Mouse (Mus musculus) embryo, embryonic 10.5 days (tissue): Measurements from ENCODE around the gene Cables2.

ENCODE experiments used
- DNase-seq: peaks from one replicate; pipeline ENCODE4 v3.0.0-alpha.2; 2015; ENCODE audit warnings: low spot score

Gene Cables2

DNA sequence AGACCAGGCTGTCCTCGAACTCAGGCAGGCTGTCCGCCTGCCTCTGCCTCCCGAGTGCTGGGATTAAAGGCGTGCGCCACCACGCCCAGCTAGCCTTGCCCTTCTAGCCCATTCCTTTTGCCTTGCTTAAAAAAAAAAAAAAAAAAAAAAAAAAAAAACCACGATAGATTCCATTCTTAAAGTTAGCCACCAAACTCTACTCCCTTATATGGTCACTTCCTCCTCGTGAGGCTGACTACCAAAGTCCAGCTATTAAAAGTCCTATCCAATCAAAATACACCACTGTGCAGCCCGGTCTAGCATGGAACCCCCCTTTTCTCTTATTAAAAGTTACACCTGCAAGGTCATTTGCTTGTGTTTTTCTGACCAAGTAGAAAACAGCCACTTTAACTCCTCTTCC, 17.6 kb downstream of the Cables2 start:
- DNase-seq, result no peak

DNA sequence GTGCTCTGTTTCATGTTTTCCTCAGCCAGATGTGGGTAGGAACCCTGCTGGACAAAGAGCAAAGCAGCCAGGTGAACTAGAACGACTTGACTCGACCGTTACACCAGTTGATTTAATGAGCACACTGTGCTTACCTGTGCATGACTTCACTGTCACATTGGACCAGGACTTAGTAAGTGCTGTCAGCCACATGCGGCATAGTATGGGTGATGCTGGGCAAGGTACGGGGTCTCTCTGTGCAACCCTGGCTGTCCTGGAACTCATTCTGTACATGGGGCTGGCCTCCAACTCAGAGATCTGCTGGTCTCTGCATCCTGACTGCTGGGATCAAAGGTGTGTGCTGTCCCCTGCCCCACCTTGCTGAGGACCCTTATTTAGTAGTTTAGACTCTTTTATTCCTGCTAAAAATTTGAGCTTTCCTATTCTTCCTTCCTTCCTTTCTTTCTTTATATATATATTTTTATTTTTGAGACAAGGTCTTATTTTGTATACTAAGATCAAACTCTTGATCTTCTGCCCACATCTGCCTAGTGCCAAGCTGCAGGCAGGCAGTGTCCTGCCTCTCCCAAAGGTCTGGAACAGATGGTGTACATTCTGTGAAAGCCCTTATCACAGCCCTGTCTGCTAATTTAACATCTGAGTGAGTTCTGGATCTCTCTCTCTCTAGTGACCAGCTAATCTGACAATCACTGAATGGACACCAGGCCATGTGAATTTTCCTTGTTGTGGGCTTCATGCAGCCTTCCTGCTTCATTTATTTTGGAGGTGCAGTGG, 18.7 kb downstream of the Cables2 start:
- DNase-seq, result no peak

DNA sequence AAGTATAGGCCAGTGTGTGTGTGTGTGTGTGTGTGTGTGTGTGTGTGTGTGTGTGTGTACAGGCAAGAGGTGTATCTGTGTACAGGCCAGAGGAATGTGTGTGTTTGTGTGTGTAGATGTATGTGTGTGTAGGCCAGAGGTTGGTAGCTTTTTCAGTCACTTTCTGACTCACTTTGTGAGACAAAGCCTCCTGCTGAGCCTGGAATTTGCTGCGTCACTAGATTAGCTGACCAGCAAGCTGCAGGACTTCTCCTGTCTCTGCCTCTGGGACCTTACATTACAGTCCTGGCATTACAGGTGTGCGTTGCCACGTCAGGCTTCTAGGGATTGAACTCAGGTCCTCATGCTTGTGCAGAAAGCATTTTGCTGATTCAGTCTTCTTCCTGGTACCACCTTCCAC, 21.5 kb downstream of the Cables2 start:
- no peak for DNase-seq

DNA sequence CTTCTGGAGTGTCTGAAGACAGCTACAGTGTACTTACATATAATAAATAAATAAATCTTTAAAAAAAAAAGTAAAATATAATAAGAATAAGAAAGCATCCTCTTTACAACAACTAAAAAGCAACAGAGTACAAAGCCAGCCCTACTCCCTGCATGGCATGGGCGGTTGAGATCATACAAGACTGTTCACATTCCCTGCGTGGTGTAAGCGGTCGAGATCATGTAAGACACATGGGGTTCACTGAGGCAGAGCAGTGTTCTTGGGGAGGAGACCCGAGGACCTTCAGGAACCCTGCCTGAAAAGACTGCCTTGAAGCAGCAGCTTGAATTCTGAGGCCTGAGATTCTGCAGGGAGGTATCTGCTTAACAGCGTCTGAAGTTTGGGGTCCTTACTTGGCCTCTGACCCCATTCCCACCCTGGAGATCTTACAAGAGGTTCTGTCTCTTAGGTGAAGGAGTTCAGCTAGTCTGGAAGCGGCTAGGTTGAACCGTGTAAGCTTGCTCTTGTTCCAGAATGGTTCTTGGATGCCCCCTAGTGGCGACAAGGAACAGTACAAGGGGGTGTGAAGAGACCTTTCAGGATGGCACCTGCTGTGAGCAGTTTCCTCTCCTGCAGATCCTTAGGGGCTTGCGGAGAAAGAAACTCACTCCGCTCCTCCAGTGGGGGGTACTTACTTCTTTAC, 22.2 kb downstream of the Cables2 start:
- DNase-seq, result peak; percentile 91

DNA sequence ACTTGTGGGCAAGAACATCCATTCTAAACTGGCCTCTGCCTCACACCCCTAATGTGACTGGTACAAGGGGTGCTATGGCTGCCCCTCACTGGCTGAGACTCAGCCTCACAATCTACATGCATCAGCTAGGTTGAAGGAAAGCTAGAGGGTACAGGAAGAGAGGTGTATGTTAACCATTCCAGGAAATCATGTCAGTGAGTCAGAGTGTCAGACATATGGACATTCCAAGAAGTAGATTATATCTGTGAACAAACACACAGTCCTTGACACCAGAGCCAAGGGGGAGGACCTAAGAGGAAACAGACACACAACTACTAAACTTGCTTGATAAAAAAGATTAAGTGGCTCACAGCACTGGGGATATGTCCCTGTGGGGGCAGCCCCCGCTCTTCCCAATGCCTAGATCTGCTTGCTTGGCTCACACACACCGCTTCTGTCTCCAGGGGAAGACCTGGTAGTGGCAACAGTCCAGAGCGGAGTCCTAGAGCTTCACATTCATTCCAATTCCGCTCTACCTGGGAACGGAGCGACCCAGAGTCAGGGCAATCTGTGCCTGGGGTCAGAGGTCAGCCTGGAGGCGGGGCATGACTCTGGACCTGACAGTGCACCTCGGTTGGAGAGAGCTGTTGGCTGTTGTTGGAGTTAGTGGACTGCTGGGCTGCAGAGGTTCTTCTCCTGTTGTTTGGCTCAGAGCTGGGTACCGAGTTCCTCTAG, 24.2 kb downstream of the Cables2 start:
- DNase-seq, result no peak

DNA sequence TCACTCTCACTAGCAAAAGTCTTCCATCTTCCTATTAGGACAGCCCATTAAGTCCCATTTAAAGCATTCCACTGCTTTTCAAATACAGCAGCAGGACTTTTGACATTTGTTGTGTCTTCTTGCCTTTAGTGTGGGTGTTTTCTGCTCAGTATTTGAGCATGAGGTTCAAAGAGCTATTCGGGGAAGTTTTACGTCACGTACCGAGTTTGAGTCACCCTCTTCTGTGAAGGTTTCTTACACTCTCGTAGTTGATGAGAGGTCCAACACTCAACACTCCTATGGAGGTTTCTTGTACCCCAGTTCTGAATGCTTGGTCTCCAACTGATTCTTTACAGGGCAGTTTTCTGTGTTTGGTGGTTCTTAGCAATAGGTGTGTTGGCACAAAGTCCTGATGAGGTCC, 25.4 kb downstream of the Cables2 start:
- no peak for DNase-seq

DNA sequence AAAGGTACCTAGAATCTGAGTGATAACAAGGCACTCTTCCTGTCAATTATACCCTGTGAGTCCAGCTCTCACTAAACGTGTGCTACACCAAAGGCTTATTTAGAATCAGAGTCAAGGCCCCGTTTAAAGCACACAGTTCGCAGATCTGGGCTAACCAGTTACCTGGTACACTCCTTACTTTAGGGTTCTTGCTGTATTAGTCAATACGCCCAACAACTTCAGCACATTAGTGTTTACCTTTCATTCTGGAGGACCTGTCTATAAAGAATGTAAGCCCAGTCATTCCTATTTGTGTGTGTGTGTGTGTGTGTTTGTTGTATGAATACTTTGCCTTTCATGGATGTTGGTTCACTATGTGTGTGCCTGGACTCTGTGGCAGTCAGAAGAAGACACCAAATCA, 30.2 kb downstream of the Cables2 start:
- no peak for DNase-seq

DNA sequence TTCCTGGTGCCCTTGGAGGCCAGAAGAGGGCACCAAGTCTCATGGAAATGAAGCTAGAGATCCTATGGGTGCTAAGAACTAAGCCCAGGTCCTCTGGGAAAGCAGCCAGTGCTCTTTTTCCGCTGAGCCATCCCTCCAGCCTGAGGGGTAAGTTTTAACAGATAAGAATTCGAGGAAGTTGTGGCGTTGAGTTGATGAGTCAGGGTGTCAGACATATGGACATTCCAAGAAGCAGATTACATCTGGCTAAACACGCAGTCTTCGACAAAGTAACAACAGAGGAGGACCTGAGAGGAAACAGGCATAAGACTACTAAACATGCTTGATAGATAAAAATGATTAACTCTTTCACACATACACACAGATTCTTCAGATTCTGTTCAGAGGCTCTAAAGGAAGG, 34.7 kb downstream of the Cables2 start:
- DNase-seq, result no peak

DNA sequence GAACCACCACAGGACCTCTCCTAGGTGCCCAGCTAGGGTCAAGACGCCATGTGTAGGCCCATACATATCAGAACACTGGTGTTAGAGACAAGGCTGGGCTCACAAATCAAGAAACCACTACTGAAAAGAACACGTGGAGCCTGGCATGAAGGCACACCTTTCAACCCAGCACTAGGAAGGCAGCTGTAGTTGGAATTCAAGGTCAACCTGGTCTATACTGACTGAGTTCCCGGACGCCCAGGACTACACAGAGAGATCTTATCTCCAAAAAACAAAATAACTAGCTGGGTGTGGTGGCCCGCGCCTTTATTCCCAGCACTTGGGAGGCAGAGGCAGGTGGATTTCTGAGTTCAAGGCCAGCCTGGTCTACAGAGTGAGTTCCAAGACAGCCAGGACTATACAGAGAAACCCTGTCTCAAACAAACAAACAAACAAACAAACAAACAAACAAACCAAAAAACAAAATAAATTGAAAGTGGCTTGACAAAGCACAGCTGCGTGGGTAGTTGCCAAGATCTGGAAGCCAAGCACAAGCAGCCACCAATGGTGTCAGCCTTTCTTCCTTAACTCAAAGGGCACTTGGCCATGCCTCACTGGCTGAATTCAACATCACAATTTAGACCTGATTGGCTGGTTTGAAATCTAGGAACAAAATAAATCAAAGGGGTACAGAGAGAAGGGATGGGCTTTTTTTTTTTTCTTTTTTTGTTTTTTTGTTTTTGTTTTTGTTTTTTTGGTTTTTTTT, 35.5 kb downstream of the Cables2 start:
- DNase-seq, result no peak

DNA sequence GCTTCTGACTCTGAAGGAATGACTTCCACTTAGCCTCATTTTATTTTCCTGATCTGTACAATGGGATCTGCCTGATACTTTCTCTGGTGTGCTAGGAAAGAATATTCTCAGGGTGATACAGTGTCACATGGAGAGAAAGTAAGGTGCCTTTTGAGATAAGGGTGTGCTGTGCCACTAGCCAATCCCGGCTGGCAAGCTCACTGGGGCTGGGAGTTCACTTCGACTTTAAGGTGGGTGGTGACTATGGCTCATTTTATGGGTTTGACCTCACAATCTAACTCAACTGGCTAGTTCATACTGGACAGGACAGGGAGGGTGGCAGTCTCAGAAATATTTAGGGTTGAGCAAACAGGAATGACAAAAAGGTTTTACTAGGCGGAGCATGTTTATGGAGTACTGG, 36.4 kb downstream of the Cables2 start:
- DNase-seq, result no peak

DNA sequence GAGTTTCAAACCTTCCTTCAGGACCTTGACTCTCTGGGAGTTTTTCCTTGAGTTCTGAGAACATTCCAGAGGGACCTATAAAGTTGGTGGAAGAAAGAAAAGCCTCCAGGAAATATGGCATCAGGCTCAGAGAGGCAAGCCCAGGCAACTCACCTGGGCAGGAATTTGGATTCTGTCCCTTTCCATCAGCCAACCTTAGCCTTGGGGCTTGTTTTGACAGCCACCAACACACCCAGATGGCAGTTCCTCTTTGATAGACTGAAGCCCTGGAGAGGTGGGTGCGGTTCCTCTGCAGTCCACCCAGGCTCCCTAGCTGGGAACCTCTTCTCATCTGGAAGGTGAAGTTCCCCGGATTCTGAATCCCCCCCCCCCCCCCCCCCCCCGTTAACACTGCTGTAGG, 36.8 kb downstream of the Cables2 start:
- no peak for DNase-seq

DNA sequence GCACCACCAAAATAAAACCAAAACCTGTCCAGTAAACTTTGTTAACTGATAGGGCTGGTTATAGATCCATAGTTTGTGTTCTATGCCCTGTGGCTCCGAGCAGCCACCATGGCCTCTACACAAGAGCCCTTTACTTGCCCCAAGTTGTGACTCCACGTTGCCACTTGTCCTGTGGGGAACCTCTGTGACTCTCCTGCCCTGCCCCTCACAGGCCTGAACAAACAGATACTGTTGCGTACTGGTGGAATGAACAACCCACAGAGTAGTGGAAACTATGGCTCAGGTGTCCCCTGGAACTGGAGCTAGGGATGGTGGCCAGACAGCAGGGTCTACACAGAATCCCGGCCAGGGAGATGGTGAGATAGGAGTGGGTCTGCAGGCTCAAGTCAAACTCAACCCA, 37.5 kb downstream of the Cables2 start:
- no peak for DNase-seq

DNA sequence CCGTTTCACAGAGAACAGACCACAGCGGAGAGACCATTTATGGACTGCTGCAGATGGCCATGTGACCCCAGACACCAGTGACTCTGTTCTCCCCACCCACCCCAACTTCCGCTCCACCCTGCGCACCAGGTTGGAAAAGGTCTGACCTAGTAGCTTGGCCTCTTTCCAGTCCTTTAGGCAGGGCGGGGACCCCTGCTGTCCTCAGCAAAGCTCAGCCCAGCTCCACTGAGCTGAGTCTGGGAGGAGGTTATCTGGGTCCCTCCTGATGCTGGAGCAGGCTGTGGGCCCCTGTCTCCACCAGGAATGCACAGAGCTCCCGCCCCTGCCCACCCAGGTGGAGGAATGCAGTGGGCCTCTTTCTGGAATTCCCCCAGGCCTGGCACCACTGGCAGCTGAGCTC, 38.3 kb downstream of the Cables2 start:
- DNase-seq, result no peak

DNA sequence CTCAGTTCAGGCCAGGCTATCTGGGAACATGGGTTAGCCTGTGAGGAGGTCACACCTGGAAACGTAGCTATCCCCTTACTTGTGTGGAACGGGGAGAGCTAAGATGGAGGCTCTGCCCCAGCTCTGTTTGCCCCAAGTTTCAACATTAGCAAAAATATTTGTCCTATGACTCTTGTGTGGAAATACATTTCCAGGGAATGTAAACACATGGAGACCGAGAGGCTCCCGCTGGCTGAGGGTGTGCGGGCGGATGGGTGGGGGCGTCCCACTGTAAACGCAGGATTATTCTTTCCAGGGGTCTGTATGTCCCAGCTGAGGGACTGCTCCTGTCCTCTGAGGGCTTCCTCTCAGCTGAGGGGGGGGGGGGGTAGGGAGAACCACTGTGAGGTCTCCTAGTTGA, 38.9 kb downstream of the Cables2 start:
- no peak for DNase-seq

DNA sequence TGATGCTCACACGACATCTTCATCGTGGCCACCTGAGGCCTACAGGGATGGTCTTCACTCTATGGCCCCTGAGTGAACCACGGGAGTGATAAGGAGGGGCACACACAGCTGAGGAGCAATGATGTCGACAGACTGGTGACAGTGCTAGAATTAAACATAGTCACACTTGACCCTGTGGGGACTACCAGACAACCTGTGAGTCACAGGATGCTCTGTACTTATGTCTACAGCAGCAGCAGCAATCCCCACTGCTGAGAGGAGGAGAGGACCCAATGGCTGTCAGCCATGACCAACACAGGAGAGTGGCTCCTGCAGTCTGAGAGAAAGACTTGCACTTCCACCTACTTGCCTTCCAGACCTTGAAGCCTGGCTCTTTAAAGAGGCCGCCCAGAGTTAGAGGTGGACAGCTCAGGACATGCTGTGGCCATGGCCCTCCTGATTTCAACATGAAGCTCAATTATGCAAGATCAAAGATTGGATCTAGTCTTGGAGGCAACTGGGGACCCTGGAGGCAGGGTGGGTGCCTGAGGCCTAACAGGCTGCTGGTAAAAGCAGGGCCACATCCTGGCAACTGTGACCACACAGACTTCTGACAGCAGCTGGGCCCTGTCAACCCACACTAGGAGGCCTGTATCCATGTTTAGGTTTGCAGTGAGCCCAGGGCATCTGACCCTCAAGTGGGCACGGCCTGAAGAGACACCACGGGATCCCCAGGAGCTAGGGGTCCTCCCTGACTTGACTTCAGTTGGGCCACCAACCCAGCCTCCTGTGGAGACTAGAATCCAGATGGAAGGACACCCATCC, 40.0 kb downstream of the Cables2 start:
- DNase-seq, result no peak

DNA sequence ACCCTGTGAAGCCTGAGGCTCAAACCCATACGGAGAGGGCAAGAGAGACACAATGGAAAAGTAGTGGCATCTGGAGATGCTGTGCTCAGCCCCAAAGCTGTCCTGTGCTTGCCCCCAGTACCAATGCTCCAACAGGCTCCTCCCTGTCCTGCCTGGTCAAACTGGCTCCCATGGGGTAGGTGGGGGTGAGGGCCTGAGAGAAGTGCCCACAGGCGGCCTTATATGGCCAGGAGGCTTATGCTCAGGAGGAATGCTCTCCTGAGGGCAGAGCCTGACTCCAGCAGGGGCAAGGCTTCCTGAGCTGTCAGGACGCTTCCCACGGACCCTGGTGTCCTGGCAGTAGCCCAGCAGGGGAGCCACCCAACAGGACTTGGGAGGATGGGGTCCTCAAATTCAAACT, 42.8 kb downstream of the Cables2 start:
- DNase-seq, result no peak

DNA sequence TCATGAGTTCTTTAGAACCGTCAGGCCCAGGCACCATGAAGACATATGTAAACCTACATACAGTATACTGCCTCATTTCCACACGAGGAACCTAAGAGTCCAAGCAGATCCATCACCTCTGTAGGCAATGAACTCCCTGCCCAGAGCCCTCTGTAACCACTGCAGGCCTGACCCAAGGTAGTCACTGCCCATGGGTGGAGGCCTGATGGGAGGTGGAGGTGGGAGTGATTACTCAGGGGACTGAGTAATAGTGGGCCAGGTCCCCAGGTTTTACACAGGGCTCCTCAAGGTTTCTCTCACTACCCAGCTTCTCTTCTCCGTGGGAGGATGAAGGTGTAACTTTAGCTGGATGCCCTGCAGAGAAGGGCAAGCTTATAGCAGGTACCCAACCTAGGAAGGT, 44.2 kb downstream of the Cables2 start:
- no peak for DNase-seq

DNA sequence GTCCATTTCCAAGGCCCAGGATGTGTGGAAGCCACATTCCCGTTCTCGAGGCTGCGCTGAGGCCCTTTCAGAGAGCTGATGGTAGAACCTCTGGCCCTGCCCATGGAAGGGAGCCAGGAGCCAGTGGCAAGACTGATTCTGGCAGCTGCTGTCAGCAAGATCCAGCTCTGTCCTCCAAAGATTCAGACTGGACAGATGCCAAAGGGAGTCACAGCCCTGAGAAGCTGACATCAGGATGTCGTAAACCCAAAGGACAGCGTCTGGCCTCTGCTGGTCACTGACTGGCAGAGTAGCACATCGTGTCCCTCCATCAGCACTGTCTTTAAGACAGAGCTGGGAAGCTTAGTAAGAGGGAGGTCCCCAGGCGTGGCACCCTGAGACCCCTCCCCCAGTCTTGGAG, 44.7 kb downstream of the Cables2 start:
- no peak for DNase-seq

DNA sequence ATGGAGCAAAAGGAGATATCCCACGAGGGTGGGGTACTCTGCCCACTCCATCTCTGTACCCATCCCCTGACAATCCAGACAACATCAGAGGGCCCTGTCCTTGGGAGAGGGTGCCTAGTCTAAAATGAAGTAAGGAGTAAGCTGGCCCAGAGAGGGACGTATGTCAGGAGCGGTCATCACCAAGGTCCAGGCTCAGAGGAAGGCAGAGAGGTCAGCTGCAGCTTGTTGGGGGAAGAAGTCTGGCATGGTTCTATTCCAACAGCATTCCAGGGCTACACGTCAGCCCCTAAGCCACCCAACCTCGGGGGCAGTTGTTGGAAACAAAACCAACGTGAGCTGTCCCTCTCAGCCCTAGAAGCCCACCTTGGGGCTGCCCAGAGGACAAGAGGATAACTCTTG, 45.2 kb downstream of the Cables2 start:
- no peak for DNase-seq

DNA sequence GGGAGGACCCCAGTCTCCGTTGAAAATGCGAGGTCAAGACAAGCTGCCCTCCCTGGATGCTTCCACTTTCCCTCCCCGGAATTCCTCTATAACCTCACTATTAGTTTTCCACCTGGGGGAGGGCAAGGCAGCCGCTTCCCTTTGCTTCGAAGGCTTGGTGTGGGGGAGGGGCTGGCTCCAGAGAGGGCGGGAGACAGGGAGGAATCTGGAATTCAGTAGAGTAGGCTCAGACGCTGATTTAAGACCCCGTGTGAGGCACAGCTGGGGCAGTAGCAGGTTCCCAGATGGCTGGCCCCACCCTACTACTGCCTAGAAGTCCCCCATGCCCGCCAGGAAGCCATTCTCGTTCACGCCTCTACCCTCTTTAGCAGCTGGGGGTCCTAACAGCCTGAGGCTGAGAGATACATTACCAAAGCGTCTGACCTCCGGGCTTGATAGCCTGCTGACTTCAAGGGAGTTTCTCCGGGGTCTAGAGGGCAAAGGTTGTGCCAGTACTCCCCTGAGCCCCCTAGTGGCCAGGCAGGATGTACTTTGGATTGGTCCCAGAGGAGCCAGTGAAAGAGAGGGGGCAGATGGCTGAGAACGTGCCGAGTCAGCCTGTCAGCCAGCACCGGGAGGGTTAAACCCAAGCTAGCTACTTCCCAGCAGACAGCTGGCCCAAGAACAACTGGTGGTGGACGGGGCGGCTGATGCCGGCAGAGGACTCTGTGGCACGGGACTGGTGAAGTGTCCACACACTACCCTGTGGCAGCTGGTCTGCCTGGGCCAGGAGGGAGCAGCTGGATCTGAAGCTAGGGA, 45.8 kb downstream of the Cables2 start:
- DNase-seq, result peak; percentile 88
